Mouse (Mus musculus): ENCODE results near the gene Rin2. TPM values are rescaled to one million over a fixed set of nuclear protein-coding genes. Genes with fewer than 3 reads are reported as not detected.

Gene Rin2
- total RNA-seq, 2 experiments from 2014 or later, result 1.1 to 2.5 TPM

GRCm38 (mm10) chr2:145681626-145682025 lies 6.6 kb downstream of the Rin2 start:
- ATAC-seq (replicated peaks; ENCODE audit: low FRiP score, poor library complexity, severe bottlenecking), result no peak

- no peak for ATAC-seq (replicated peaks; ENCODE audit: low FRiP score, poor library complexity, severe bottlenecking)
These were observed 7.9 kb downstream of the Rin2 start for GRCm38 (mm10) chr2:145682924-145683323.

- ATAC-seq (replicated peaks; ENCODE audit: low FRiP score, poor library complexity, severe bottlenecking), result no peak
These were observed 8.5 kb downstream of the Rin2 start for GRCm38 (mm10) chr2:145683536-145683935.

GRCm38 (mm10) chr2:145684151-145684550 lies 9.1 kb downstream of the Rin2 start:
- ATAC-seq (replicated peaks; ENCODE audit: low FRiP score, poor library complexity, severe bottlenecking), result no peak

- no peak for ATAC-seq (replicated peaks; ENCODE audit: low FRiP score, poor library complexity, severe bottlenecking)
These were observed 9.9 kb downstream of the Rin2 start for GRCm38 (mm10) chr2:145684891-145685290.

GRCm38 (mm10) chr2:145686017-145686416 lies 11.0 kb downstream of the Rin2 start:
- no peak for ATAC-seq (replicated peaks; ENCODE audit: low FRiP score, poor library complexity, severe bottlenecking)

GRCm38 (mm10) chr2:145691367-145692009 lies 16.5 kb downstream of the Rin2 start:
- ATAC-seq (replicated peaks; ENCODE audit: low FRiP score, poor library complexity, severe bottlenecking), result no peak

GRCm38 (mm10) chr2:145697160-145697559 lies 22.1 kb downstream of the Rin2 start:
- no peak for ATAC-seq (replicated peaks; ENCODE audit: low FRiP score, poor library complexity, severe bottlenecking)

GRCm38 (mm10) chr2:145699414-145700071 lies 24.5 kb downstream of the Rin2 start:
- no peak for ATAC-seq (replicated peaks; ENCODE audit: low FRiP score, poor library complexity, severe bottlenecking)

- no peak for ATAC-seq (replicated peaks; ENCODE audit: low FRiP score, poor library complexity, severe bottlenecking)
These were observed 25.4 kb downstream of the Rin2 start for GRCm38 (mm10) chr2:145700237-145700985.

GRCm38 (mm10) chr2:145701605-145702335 lies 26.8 kb downstream of the Rin2 start:
- ATAC-seq (replicated peaks; ENCODE audit: low FRiP score, poor library complexity, severe bottlenecking), result no peak

- no peak for ATAC-seq (replicated peaks; ENCODE audit: low FRiP score, poor library complexity, severe bottlenecking)
These were observed 29.7 kb downstream of the Rin2 start for GRCm38 (mm10) chr2:145704738-145705137.

- ATAC-seq (replicated peaks; ENCODE audit: low FRiP score, poor library complexity, severe bottlenecking), result no peak
These were observed 34.8 kb downstream of the Rin2 start for GRCm38 (mm10) chr2:145709727-145710389.

- no peak for ATAC-seq (replicated peaks; ENCODE audit: low FRiP score, poor library complexity, severe bottlenecking)
These were observed 36.5 kb downstream of the Rin2 start for GRCm38 (mm10) chr2:145711512-145711911.

- ATAC-seq (replicated peaks; ENCODE audit: low FRiP score, poor library complexity, severe bottlenecking), result no peak
These were observed 37.0 kb downstream of the Rin2 start for GRCm38 (mm10) chr2:145712026-145712425.

- no peak for ATAC-seq (replicated peaks; ENCODE audit: low FRiP score, poor library complexity, severe bottlenecking)
These were observed 42.5 kb downstream of the Rin2 start for GRCm38 (mm10) chr2:145717539-145717938.

- ATAC-seq (replicated peaks; ENCODE audit: low FRiP score, poor library complexity, severe bottlenecking), result no peak
These were observed 43.7 kb downstream of the Rin2 start for GRCm38 (mm10) chr2:145718624-145719183.

- no peak for ATAC-seq (replicated peaks; ENCODE audit: low FRiP score, poor library complexity, severe bottlenecking)
These were observed 45.1 kb downstream of the Rin2 start for GRCm38 (mm10) chr2:145720157-145720556.

- no peak for ATAC-seq (replicated peaks; ENCODE audit: low FRiP score, poor library complexity, severe bottlenecking)
These were observed 45.7 kb downstream of the Rin2 start for GRCm38 (mm10) chr2:145720743-145721142.
